Mouse (Mus musculus) lung, adult 2 months (tissue): Measurements from ENCODE around the gene Ap4s1.

Experiments
- CTCF ChIP-seq: fragments of 200-500 bp; IDR thresholded peaks from 2 replicates; pipeline ENCODE4 v1.5.1; 2011; ENCODE audit warnings: mild to moderate bottlenecking, low read length, control low read depth; ENCODE audit not compliant: insufficient read depth
- POLR2A ChIP-seq: fragments of 200-500 bp; IDR thresholded peaks from 2 replicates; pipeline ENCODE4 v1.6.1; 2011; ENCODE audit warnings: low read depth, mild to moderate bottlenecking, control low read depth, low read length, borderline replicate concordance; ENCODE audit errors: extremely low read depth

DNA sequence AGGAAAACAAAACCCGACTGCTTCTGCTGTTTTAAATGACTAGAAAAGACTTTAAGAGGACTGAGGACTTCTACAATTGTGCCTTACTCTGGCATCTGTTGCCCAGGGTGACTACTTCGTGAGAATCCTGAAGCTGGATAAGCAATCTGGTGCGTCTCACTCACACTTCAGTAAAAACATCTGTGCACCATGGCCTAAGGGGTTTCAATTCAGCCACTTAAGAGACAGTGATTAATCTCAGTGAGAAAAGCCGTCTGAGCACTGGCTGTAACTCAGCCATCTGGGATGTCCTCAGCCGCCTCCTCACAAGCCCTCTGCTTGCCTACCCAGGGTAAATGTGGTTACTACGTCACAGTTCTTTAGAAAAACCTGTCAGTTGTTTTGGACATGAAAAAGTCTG lies 54.1 kb downstream of the Ap4s1 start:
- TF ChIP-seq POLR2A (no peak), CTCF (no peak)
